Mouse (Mus musculus): ENCODE results near the gene Ppard. TPM values are rescaled to one million over a fixed set of nuclear protein-coding genes. Genes with fewer than 3 reads are reported as not detected.
"Not testable (repeated sequence)": the region's sequence is repeated elsewhere in the genome, so short reads cannot be mapped to it uniquely, and the experiment has no call there.

Ppard gene
- total RNA-seq, 2 experiments from 2014 or later: 28.8 to 29.2 TPM

DNA sequence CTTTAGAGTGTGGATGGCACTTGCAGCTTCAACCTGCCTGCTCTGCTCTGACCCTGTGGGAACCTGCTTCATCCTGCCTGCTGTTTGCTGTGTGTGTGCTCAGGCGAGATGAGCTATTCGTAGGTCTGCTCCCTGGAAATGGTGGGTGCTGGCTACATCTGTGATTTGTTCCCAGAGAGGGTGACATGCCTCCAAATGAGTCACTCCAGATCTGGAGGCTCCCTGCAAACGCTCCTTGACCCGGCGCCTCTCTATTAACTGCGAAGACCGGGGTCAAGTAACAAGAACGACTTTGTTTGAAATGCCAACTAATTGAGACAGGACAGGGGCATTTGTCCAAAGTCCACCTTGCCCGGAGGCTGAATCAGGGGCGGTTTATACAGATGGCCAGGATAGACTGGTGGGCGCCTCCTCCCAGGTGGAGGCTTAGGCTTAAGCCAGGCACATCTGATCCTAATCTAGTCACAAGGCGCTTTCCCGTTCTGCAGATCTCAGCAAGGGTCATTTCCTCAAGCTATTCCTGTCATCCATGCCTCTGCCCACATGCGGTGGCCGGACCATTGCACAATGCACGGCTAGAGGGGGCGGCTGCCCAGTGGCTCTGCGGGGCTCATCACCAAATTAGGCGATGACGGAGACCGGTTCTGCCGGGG lies 95.3 kb downstream of the Ppard start:
- Histone ChIP-seq H3K4me3 (peak overlapping the region; percentile 79), H3K27ac (peak overlapping the region; percentile 92)
- intact Hi-C loops (cut with DNase I): loop anchor here (2.0 kb wide), 1 partner anchor 195 kb away; no protein-coding TSS in a partner anchor
- peak in 1 of 2 experiments; percentile 52 for DNase-seq (ENCODE audit: extremely low spot score in 1 of 2, low spot score in 2 of 2)
- TF ChIP-seq CTCF (IDR thresholded peaks at IDR 0.05): no peak

DNA sequence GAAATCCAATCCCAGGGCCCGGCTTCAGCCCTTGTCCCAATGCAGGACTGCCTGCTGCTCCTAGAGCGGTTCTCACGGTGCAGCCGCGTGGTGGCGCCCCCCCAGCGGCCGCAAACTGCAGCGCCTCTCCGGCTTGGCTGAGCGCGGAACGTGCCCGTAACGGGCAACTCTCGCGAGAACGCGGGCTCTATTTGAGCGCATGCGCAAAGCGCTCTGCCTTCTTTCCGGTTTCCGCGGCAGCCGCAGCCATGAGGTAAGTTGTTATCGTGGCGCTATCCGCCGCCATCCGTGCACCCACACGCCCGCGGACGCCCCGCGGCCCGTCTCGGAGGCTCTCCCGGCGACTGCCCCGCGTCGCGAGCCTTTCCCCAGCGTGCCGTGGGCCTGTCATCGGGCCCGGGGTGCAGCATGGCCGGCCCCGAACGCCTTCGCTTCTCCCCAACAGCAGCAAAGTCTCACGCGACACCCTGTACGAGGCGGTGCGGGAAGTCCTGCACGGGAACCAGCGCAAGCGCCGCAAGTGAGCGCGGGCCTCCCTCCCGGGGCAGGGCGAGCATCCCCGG lies 95.9 kb downstream of the Ppard start, which contains the start of gene Rpl10a:
Rpl10a (plus strand) TSS at position 106 of the 563 bp plus-strand sequence.
- TF ChIP-seq CTCF (IDR thresholded peaks at IDR 0.05): no peak; the same call in none of the 2 replicates
- H3K27ac ChIP-seq: peak within 1 kb of the TSS; percentile 92
- intact Hi-C loops (cut with DNase I): loop anchor here (2.0 kb wide), 1 partner anchor 194 kb away; no protein-coding TSS in a partner anchor
- H3K4me3 ChIP-seq: peak within 1 kb of the TSS; percentile 79
- DNase-seq (ENCODE audit: extremely low spot score in 1 of 2, low spot score in 2 of 2): peak; percentile 97

GRCm38 (mm10) chr17:28328946-28329345 lies 96.4 kb downstream of the Ppard start:
- TF ChIP-seq CTCF (IDR thresholded peaks at IDR 0.05): no peak
- intact Hi-C loops (cut with DNase I): loop anchor here (2.0 kb wide), 1 partner anchor 194 kb away; no protein-coding TSS in a partner anchor
- H3K27ac ChIP-seq: peak overlapping the region; percentile 92
- H3K4me3 ChIP-seq: peak overlapping the region; percentile 79
- no peak for DNase-seq (ENCODE audit: extremely low spot score in 1 of 2, low spot score in 2 of 2)

DNA sequence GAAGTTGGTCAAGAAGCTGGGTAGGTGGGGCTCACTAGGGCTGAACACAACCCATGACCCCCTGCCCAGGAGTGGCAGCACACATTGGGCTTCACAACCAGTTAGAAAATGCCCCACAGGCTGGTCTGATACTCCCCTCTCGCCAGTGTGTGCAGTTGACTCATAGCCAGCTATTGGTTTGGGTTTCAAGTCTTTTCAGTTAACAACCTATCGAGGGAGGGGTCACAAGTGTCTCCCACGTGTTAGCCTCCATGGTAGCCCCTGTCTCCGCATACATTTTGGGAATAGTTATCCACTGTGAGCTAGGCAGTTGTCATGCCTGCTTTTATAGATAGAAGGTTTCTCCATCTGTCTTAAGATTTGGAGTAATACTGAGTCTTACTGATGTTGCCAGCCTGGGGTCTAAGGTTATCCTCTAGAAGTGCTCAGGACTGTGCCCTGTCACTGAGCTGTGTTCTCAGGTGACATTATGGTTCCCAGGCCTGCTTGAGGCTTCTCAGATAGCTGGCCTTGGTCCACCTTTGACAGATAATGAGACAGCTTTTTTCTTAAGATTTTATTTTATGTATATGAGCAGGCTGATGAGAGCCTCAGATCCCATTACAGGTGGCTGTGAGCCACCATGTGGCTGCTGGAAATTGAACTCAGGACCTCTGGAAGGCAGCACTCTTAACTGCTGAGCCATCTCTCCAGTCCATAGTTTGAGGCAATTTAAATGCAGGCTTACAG lies 97.2 kb downstream of the Ppard start:
- TF ChIP-seq CTCF (IDR thresholded peaks at IDR 0.05): no peak
- Histone ChIP-seq H3K4me3 (peak overlapping the region; percentile 79), H3K27ac (no peak overlapping the region)
- intact Hi-C loops (cut with DNase I): loop anchor here (2.0 kb wide), 1 partner anchor 193 kb away; no protein-coding TSS in a partner anchor
- DNase-seq (ENCODE audit: extremely low spot score in 1 of 2, low spot score in 2 of 2): no peak

DNA sequence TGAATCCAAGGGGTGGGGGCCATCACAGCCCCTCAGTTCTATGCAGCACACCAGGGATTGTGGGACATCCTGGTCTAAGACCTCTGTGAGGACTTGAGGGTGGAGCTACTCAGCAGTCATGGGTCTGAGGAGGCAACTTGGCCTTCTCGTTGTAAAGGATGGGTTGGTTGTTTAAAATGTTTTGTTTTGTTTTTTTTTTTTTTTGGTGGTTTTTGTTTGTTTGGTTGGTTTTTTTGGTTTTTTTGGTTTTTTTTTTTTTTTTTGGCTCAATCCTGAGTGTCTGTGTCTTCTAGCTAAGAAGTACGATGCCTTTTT lies 97.7 kb downstream of the Ppard start:
- intact Hi-C loops (cut with DNase I): no loop called here
- Histone ChIP-seq H3K4me3 (no peak overlapping the region), H3K27ac (no peak overlapping the region)
- no peak for DNase-seq (ENCODE audit: extremely low spot score in 1 of 2, low spot score in 2 of 2)
- no peak for TF ChIP-seq CTCF (IDR thresholded peaks at IDR 0.05)

GRCm38 (mm10) chr17:28330590-28330989 lies 98.1 kb downstream of the Ppard start:
- H3K27ac ChIP-seq; intact Hi-C loops (cut with DNase I); DNase-seq (ENCODE audit: extremely low spot score in 1 of 2, low spot score in 2 of 2); H3K4me3 ChIP-seq: not testable (repeated sequence)

- no peak for TF ChIP-seq CTCF (IDR thresholded peaks at IDR 0.05)
- Histone ChIP-seq H3K4me3 (no peak overlapping the region), H3K27ac (no peak overlapping the region)
- intact Hi-C loops (cut with DNase I): no loop called here
- no peak for DNase-seq (ENCODE audit: extremely low spot score in 1 of 2, low spot score in 2 of 2)
Observed at GRCm38 (mm10) chr17:28331241-28332112, 99.0 kb downstream of the Ppard start.

GRCm38 (mm10) chr17:28332113-28332914 lies 99.8 kb downstream of the Ppard start:
- DNase-seq (ENCODE audit: extremely low spot score in 1 of 2, low spot score in 2 of 2): no peak
- intact Hi-C loops (cut with DNase I): no loop called here
- no peak overlapping the region for H3K4me3 ChIP-seq
- H3K27ac ChIP-seq: no peak overlapping the region
- no peak for TF ChIP-seq CTCF (IDR thresholded peaks at IDR 0.05)

DNA sequence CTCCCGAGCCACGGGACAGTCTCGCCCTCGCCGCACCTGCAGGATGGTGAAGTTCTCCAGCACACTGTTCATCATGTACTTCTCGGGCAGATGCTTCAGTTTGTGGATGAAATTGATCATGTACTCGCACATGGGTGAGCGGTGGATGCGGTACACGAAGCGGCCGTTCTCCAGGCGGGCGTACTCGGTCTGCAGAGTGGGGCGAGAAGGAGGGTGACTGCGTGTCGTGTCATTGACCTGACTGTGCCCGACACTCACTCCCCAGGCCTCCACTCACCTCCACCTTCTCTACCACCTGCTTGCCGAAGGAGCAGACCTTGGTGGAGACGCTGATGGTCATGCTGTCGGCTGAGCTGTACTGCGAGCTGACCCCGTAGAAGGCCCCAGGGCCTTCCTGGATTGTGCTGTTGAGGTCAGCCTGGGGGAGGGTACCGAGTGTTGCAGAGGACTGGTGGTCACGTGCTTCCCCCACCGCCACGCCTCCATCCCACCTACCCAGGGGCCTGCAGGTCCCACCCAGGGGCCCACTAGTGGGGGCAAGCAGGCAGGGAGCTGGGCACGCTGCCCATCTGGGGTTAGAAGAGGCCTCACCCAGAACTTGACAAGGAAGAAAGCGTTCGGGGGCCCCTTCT lies 100.5 kb downstream of the Ppard start:
- no peak for TF ChIP-seq CTCF (IDR thresholded peaks at IDR 0.05)
- DNase-seq (ENCODE audit: extremely low spot score in 1 of 2, low spot score in 2 of 2): no peak
- Histone ChIP-seq H3K4me3 (no peak overlapping the region), H3K27ac (no peak overlapping the region)
- intact Hi-C loops (cut with DNase I): no loop called here

- Histone ChIP-seq H3K27ac (no peak overlapping the region), H3K4me3 (no peak overlapping the region)
- intact Hi-C loops (cut with DNase I): no loop called here
- no peak for TF ChIP-seq CTCF (IDR thresholded peaks at IDR 0.05)
- no peak for DNase-seq (ENCODE audit: extremely low spot score in 1 of 2, low spot score in 2 of 2)
Observed at GRCm38 (mm10) chr17:28335267-28335666, 102.8 kb downstream of the Ppard start.
